Mouse (Mus musculus): ENCODE measurements around the gene Taar6.

DNA sequence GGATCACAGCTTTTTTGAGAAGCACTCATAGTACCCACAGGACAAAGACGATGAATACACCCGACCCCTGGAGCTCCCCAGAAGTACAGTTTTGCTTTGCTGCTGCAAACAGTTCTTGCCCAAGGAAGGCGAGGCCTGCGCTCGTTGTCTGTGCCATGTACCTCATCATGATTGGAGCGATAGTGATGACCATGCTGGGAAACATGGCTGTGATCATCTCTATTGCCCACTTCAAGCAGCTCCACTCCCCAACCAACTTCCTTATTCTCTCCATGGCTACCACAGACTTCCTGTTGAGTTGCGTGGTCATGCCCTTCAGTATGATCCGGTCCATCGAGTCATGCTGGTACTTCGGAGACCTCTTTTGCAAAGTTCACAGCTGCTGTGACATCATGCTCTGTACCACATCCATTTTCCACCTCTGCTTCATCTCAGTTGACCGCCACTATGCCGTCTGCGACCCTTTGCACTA, 25.0 kb downstream of the Taar6 start, which contains the start of gene Taar4:
- TF ChIP-seq ZC3H11A (IDR thresholded peaks at IDR 0.05; ENCODE audit: borderline replicate concordance, low read depth, low read length), result no peak
- TF ChIP-seq MAFK (IDR thresholded peaks at IDR 0.05; ENCODE audit: insufficient read depth, low read depth, low read length), result no peak
- no peak for TF ChIP-seq HCFC1 (IDR thresholded peaks at IDR 0.05; ENCODE audit: borderline replicate concordance, insufficient read depth, low read length)
- no peak for TF ChIP-seq ZNF384 (IDR thresholded peaks at IDR 0.05; ENCODE audit: low read depth, low read length)
